Mouse (Mus musculus): Measurements from ENCODE around the gene Olfr169. TPM values are rescaled to one million over a fixed set of nuclear protein-coding genes. Genes with fewer than 3 reads are reported as not detected.
"Not testable (repeated sequence)": the region's sequence is repeated elsewhere in the genome, so short reads cannot be mapped to it uniquely, and the experiment has no call there.

Gene Olfr169
- not detected in 2 replicates for polyA plus RNA-seq (2016; fragmentation: Nextera tagmentation; extraction: Ambion mirVana)

DNA sequence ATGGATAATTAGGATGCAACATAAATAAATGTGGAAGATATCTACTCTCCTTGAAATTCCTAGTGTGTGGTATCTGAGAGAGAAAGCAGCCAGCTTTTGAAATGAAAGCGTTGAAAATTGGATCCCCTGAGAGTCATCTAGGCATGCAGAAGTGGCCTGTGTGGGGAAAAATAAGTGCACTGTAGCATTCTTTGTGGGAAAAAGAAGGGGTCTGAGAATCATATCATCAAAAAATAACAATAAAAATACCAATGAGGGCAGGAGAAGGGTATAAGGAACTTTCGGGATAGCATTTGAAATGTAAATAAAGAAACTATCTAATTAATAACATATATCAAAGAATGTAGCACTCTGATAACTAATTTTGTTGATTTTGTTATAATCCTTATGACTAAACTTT, at the start of gene Olfr169:
Gene Olfr169, minus strand, starts transcription at position 101 of the 400 bp plus-strand sequence.
- not testable (repeated sequence) for H3K27ac ChIP-seq (replicated peaks); ATAC-seq (ENCODE audit: low FRiP score, low read depth); H3K4me1 ChIP-seq; H3K36me3 ChIP-seq; H3K4me2 ChIP-seq (replicated peaks); H3K27me3 ChIP-seq; H3K9ac ChIP-seq (replicated peaks); H3K4me3 ChIP-seq; H3K9me3 ChIP-seq
- 88% methylated on average over 2 of the region's 2 CpGs for WGBS

DNA sequence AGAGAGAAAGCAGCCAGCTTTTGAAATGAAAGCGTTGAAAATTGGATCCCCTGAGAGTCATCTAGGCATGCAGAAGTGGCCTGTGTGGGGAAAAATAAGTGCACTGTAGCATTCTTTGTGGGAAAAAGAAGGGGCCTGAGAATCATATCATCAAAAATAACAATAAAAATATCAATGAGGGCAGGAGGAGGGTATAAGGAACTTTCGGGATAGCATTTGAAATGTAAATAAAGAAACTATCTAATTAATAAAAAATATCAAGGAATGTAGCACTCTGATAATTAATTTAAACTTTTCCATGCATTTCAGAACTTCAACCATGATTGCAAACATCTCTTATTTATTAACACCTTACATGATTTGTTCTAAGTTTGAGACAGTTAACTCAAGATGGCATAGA, 40.2 kb upstream of the Olfr169 start, which contains the start of gene Olfr170:
Gene Olfr170, minus strand, starts transcription at position 101 of the 400 bp plus-strand sequence.
- not testable (repeated sequence) for H3K4me3 ChIP-seq; H3K9ac ChIP-seq (replicated peaks); ATAC-seq (ENCODE audit: low FRiP score, low read depth); H3K4me1 ChIP-seq; H3K27ac ChIP-seq (replicated peaks); H3K36me3 ChIP-seq; H3K27me3 ChIP-seq; H3K9me3 ChIP-seq; H3K4me2 ChIP-seq (replicated peaks)
- 93% methylated on average over 2 of the region's 2 CpGs for WGBS

DNA sequence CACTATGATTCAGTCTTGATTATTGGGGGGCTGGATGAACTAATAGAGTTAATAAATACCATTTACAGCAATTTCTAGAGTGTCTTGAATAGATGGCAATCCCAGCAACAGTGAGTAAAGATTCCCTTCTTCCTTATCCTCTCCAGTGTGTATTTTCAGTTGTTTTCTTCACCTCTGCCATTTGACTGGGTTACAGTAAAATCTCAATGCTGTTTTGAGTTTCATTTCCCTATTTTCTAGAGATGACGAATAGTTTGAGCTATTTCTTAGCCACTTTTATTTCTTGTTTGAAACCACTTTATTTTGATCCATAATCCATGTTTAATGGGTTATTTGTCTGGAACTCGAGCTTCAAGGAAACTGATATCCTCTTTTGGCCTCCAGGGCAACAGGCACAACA, 31.6 kb upstream of the Olfr169 start:
- Histone ChIP-seq H3K4me1 (no peaks in the 10 kb centered on the region), H3K27me3 (no peaks in the 10 kb centered on the region), H3K4me2 (replicated peaks) (no peak overlapping the region), H3K27ac (replicated peaks) (no peak overlapping the region), H3K9me3 (0 out of 2 replicates have a peak, but pooled peaks cover 4% of the 10 kb centered on the region), H3K4me3 (no peak overlapping the region), H3K36me3 (no peaks in the 10 kb centered on the region), H3K9ac (replicated peaks) (no peak overlapping the region)
- ATAC-seq (ENCODE audit: low FRiP score, low read depth), result no peak
- WGBS, result 53% methylated on average over 2 of the region's 2 CpGs

- H3K4me3 ChIP-seq; H3K9me3 ChIP-seq; H3K9ac ChIP-seq (replicated peaks); H3K27me3 ChIP-seq; H3K4me2 ChIP-seq (replicated peaks); H3K36me3 ChIP-seq; H3K4me1 ChIP-seq; ATAC-seq (ENCODE audit: low FRiP score, low read depth); H3K27ac ChIP-seq (replicated peaks): not testable (repeated sequence)
- WGBS, result 82% methylated on average over 7 of the region's 7 CpGs
Observed at GRCm38 (mm10) chr16:19553429-19553828, 18.2 kb downstream of the Olfr169 start.

- not testable (repeated sequence) for H3K4me1 ChIP-seq; H3K4me3 ChIP-seq; H3K36me3 ChIP-seq; H3K27me3 ChIP-seq; H3K9ac ChIP-seq (replicated peaks); ATAC-seq (ENCODE audit: low FRiP score, low read depth); H3K4me2 ChIP-seq (replicated peaks); H3K27ac ChIP-seq (replicated peaks); H3K9me3 ChIP-seq
- 94% methylated on average over 3 of the region's 3 CpGs for WGBS
Observed at GRCm38 (mm10) chr16:19552246-19552645, 19.4 kb downstream of the Olfr169 start.

GRCm38 (mm10) chr16:19535455-19535854, 36.2 kb downstream of the Olfr169 start, which contains the start of gene Olfr168:
Olfr168 (minus strand) TSS chr16:19535555.
- Histone ChIP-seq H3K27ac (replicated peaks) (no peak within 1 kb of the TSS), H3K36me3 (no peaks in the 10 kb centered on the region), H3K4me3 (no peak within 1 kb of the TSS), H3K27me3 (no peaks in the 10 kb centered on the region), H3K9me3 (no peaks in the 10 kb centered on the region; the same call in 1 of the 2 replicates), H3K4me1 (no peaks in the 10 kb centered on the region), H3K9ac (replicated peaks) (no peak within 1 kb of the TSS), H3K4me2 (replicated peaks) (no peak within 1 kb of the TSS)
- ATAC-seq (ENCODE audit: low FRiP score, low read depth), result no peak

GRCm38 (mm10) chr16:19522166-19522565, 49.4 kb downstream of the Olfr169 start, which contains the start of gene Olfr167:
Olfr167 (minus strand) TSS chr16:19522266.
- no peak for ATAC-seq (ENCODE audit: low FRiP score, low read depth)

More at GRCm38 (mm10) chr16:19522166-19522565, 49.4 kb downstream of the Olfr169 start, which contains the start of gene Olfr167:
- WGBS, result 80% methylated on average over 2 of the region's 2 CpGs
- Histone ChIP-seq H3K4me1 (no peaks in the 10 kb centered on the region), H3K4me2 (replicated peaks) (no peak within 1 kb of the TSS), H3K9me3 (0 out of 2 replicates have a peak, but pooled peaks cover 3% of the 10 kb centered on the region), H3K27me3 (no peaks in the 10 kb centered on the region), H3K4me3 (no peak within 1 kb of the TSS), H3K36me3 (no peaks in the 10 kb centered on the region), H3K9ac (replicated peaks) (no peak within 1 kb of the TSS), H3K27ac (replicated peaks) (no peak within 1 kb of the TSS)

Other genes with a start within 250 kb of the Olfr169 start
- gene Olfr165, start 148.7 kb downstream of the Olfr169 start, polyA plus RNA-seq (2016; fragmentation: Nextera tagmentation; extraction: Ambion mirVana), result not detected in 2 replicates
- not detected in 2 replicates for gene Olfr166, start 88.1 kb downstream of the Olfr169 start, polyA plus RNA-seq (2016; fragmentation: Nextera tagmentation; extraction: Ambion mirVana)
- gene Olfr167, start 49.5 kb downstream of the Olfr169 start, polyA plus RNA-seq (2016; fragmentation: Nextera tagmentation; extraction: Ambion mirVana), result not detected in 2 replicates
- gene Olfr168, start 36.3 kb downstream of the Olfr169 start, polyA plus RNA-seq (2016; fragmentation: Nextera tagmentation; extraction: Ambion mirVana), result not detected in 2 replicates
- not detected in 2 replicates for gene Olfr170, start 40.1 kb upstream of the Olfr169 start, polyA plus RNA-seq (2016; fragmentation: Nextera tagmentation; extraction: Ambion mirVana)
- not detected in 2 replicates for gene Olfr171, start 58.1 kb upstream of the Olfr169 start, polyA plus RNA-seq (2016; fragmentation: Nextera tagmentation; extraction: Ambion mirVana)
- not detected in 2 replicates for gene Lamp3, start 134.6 kb upstream of the Olfr169 start, polyA plus RNA-seq (2016; fragmentation: Nextera tagmentation; extraction: Ambion mirVana)
- 50.9 and 51.4 TPM in 2 replicates for gene B3gnt5, start 188.4 kb upstream of the Olfr169 start, polyA plus RNA-seq (2016; fragmentation: Nextera tagmentation; extraction: Ambion mirVana)

Data from midbrain, embryonic 12.5 days (tissue).